Mouse (Mus musculus) E14TG2a.4 (cell line): ENCODE data around the gene Sgpp1.

ENCODE experiments used
- H3K27me3 ChIP-seq: 2 replicates; pipeline ENCODE4 v1.6.1; 2014; ENCODE audit warnings: low read length, control low read depth; ENCODE audit not compliant: insufficient read depth
- H3K36me3 ChIP-seq: 2 replicates; pipeline ENCODE4 v1.6.1; 2014; ENCODE audit warnings: low read length, control low read depth; ENCODE audit not compliant: insufficient read depth
- H3K4me1 ChIP-seq: replicated peaks from 2 replicates; pipeline ENCODE4 v1.6.1; 2014; ENCODE audit warnings: low read depth, low read length, control low read depth
- H3K4me3 ChIP-seq: replicated peaks from 2 replicates; pipeline ENCODE4 v1.5.1; 2014; ENCODE audit warnings: mild to moderate bottlenecking, low read length
- H3K9me3 ChIP-seq: 2 replicates; pipeline ENCODE4 v1.6.1; 2014; ENCODE audit warnings: low read length, control low read depth
- CTCF ChIP-seq: conservative IDR thresholded peaks from 2 replicates; pipeline ENCODE4 v1.5.1; 2014; ENCODE audit warnings: low read length
- NANOG ChIP-seq: IDR thresholded peaks from 2 replicates; pipeline ENCODE4 v1.6.1; 2014; ENCODE audit warnings: borderline replicate concordance, low read length, mixed read lengths
- POU5F1 ChIP-seq: IDR thresholded peaks from 2 replicates; pipeline ENCODE4 v1.6.1; 2014; ENCODE audit warnings: low read length, borderline replicate concordance

Gene Sgpp1

GRCm38 (mm10) chr12:75739611-75740010 lies 4.1 kb upstream of the Sgpp1 start:
- Histone ChIP-seq H3K27me3 (peaks cover 53% of the 10 kb centered on the region), H3K36me3 (no peaks in the 10 kb centered on the region), H3K4me1 (peaks cover 6% of the 10 kb centered on the region; the same call in 1 of the 2 replicates), H3K4me3 (no peak overlapping the region), H3K9me3 (no peaks in the 10 kb centered on the region)
- TF ChIP-seq CTCF (no peak), POU5F1 (no peak), NANOG (no peak)

- TF ChIP-seq NANOG (no peak), CTCF (no peak), POU5F1 (no peak)
- H3K36me3 ChIP-seq: no peaks in the 10 kb centered on the region
- no peaks in the 10 kb centered on the region for H3K9me3 ChIP-seq
- H3K27me3 ChIP-seq: peaks cover 72% of the 10 kb centered on the region
- no peak overlapping the region for H3K4me3 ChIP-seq
- peaks cover 6% of the 10 kb centered on the region; the same call in 1 of the 2 replicates for H3K4me1 ChIP-seq
Observed at GRCm38 (mm10) chr12:75736296-75736695, 767 bp upstream of the Sgpp1 start.

- Histone ChIP-seq H3K4me1 (peaks cover 6% of the 10 kb centered on the region; the same call in 1 of the 2 replicates), H3K4me3 (peak overlapping the region; percentile 86), H3K27me3 (peaks cover 62% of the 10 kb centered on the region), H3K36me3 (no peaks in the 10 kb centered on the region), H3K9me3 (no peaks in the 10 kb centered on the region)
- TF ChIP-seq CTCF: no peak
- TF ChIP-seq POU5F1: no peak
- no peak for TF ChIP-seq NANOG
Observed at GRCm38 (mm10) chr12:75734891-75735245, 661 bp downstream of the Sgpp1 start.

GRCm38 (mm10) chr12:75734167-75734566 lies 1.4 kb downstream of the Sgpp1 start:
- Histone ChIP-seq H3K36me3 (no peaks in the 10 kb centered on the region), H3K4me1 (peaks cover 6% of the 10 kb centered on the region; the same call in 1 of the 2 replicates), H3K27me3 (peaks cover 58% of the 10 kb centered on the region), H3K9me3 (no peaks in the 10 kb centered on the region), H3K4me3 (no peak overlapping the region)
- no peak for TF ChIP-seq CTCF
- no peak for TF ChIP-seq POU5F1
- no peak for TF ChIP-seq NANOG

GRCm38 (mm10) chr12:75733331-75734070 lies 2.0 kb downstream of the Sgpp1 start:
- TF ChIP-seq POU5F1 (no peak), CTCF (no peak), NANOG (no peak)
- no peaks in the 10 kb centered on the region for H3K36me3 ChIP-seq
- no peaks in the 10 kb centered on the region for H3K9me3 ChIP-seq
- no peak overlapping the region for H3K4me3 ChIP-seq
- H3K4me1 ChIP-seq: peaks cover 6% of the 10 kb centered on the region; the same call in 1 of the 2 replicates
- H3K27me3 ChIP-seq: peaks cover 53% of the 10 kb centered on the region

- Histone ChIP-seq H3K36me3 (no peaks in the 10 kb centered on the region), H3K4me1 (peaks cover 6% of the 10 kb centered on the region; the same call in 1 of the 2 replicates), H3K27me3 (peaks cover 40% of the 10 kb centered on the region), H3K9me3 (no peaks in the 10 kb centered on the region), H3K4me3 (no peak overlapping the region)
- TF ChIP-seq NANOG (no peak), CTCF (no peak), POU5F1 (no peak)
Observed at GRCm38 (mm10) chr12:75731927-75732443, 3.5 kb downstream of the Sgpp1 start.

GRCm38 (mm10) chr12:75731508-75731907 lies 4.0 kb downstream of the Sgpp1 start:
- H3K4me3 ChIP-seq: no peak overlapping the region
- peaks cover 6% of the 10 kb centered on the region; the same call in 1 of the 2 replicates for H3K4me1 ChIP-seq
- TF ChIP-seq POU5F1: no peak
- TF ChIP-seq CTCF: no peak
- H3K27me3 ChIP-seq: peaks cover 35% of the 10 kb centered on the region
- H3K9me3 ChIP-seq: no peaks in the 10 kb centered on the region
- no peaks in the 10 kb centered on the region for H3K36me3 ChIP-seq

- no peaks in the 10 kb centered on the region for H3K9me3 ChIP-seq
- H3K27me3 ChIP-seq: peaks cover 27% of the 10 kb centered on the region
- H3K36me3 ChIP-seq: no peaks in the 10 kb centered on the region
- H3K4me1 ChIP-seq: peaks cover 3% of the 10 kb centered on the region; the same call in 1 of the 2 replicates
- no peak overlapping the region for H3K4me3 ChIP-seq
- no peak for TF ChIP-seq NANOG
Observed at GRCm38 (mm10) chr12:75730458-75730857, 5.1 kb downstream of the Sgpp1 start.

GRCm38 (mm10) chr12:75729876-75730275 lies 5.7 kb downstream of the Sgpp1 start:
- Histone ChIP-seq H3K27me3 (peaks cover 22% of the 10 kb centered on the region), H3K4me3 (no peak overlapping the region)
- no peak for TF ChIP-seq CTCF
- no peak for TF ChIP-seq POU5F1
- no peak for TF ChIP-seq NANOG

More at GRCm38 (mm10) chr12:75729876-75730275, 5.7 kb downstream of the Sgpp1 start:
- H3K4me1 ChIP-seq: peaks cover 2% of the 10 kb centered on the region; the same call in 1 of the 2 replicates
- H3K9me3 ChIP-seq: no peaks in the 10 kb centered on the region
- H3K36me3 ChIP-seq: no peaks in the 10 kb centered on the region
